21 mouse cellular contexts compared by ENCODE assay signal in genomic region chr17:72914082-72914481, GRCm38 (mm10). TPM values are rescaled to one million over a fixed set of nuclear protein-coding genes. Genes with fewer than 3 reads are reported as not detected.
DNase-seq lines count a peak whose midpoint lies in the region; TF ChIP-seq lines count a peak whose summit lies in the region.
"Had no signal": no experiment of that assay in that cellular context is flagged by ENCODE, and none has a peak within 500 bp of the region (broad histone marks: within the 10 kb centered on the region; RNA-seq: fewer than 3 reads in every experiment).

No protein-coding gene starts in this region.

- no peak for TF ChIP-seq POLR2A in myocyte (IDR thresholded peaks at IDR 0.05; ENCODE audit: insufficient read length, low read depth)

- H3K27ac ChIP-seq in heart, embryonic 10.5 days, result peak overlapping the region; percentile 53; the same call in 1 of the 2 replicates
- H3K27ac ChIP-seq: embryonic facial prominence, embryonic 15.5 days; forebrain, embryonic 10.5 days; forebrain, embryonic 15.5 days; hindbrain, embryonic 13.5 days; hindbrain, postnatal 0 days had no signal

- no peak for DNase-seq in heart, embryonic 10.5 days (ENCODE audit: low spot score)
- DNase-seq in heart, adult 8-10 months (ENCODE audit: low spot score), result no peak
- peak; percentile 6 for DNase-seq in thymus, postnatal 4 days
- no peak for DNase-seq in thymus, postnatal 25 days
- DNase-seq in right cerebral cortex, postnatal 36 days (ENCODE audit: low spot score in 2 of 2), result no peak
- DNase-seq: adrenal gland, adult 2 months; adrenal gland, postnatal 36 days; cerebellum, adult 2 months; cerebellum, postnatal 14 days; embryo, embryonic 11 days; gastrocnemius, postnatal 14 days; kidney, adult 11 months had no signal

- no peak overlapping the region for H3K4me2 ChIP-seq in myocyte (ENCODE audit: low read depth)
- H3K4me2 ChIP-seq: embryonic facial prominence, embryonic 15.5 days; forebrain, embryonic 15.5 days; heart, embryonic 12.5 days; hindbrain, embryonic 13.5 days had no signal

- H3K79me2 ChIP-seq in myocyte (ENCODE audit: control insufficient read depth, insufficient read depth), result peaks cover 6% of the 10 kb centered on the region

- H3K27me3 ChIP-seq in heart, embryonic 10.5 days (ENCODE audit: insufficient read depth, poor library complexity, severe bottlenecking), result no peaks in the 10 kb centered on the region
- H3K27me3 ChIP-seq in myocyte (ENCODE audit: control insufficient read depth, insufficient read depth, insufficient read length), result no peaks in the 10 kb centered on the region
- H3K27me3 ChIP-seq: embryonic facial prominence, embryonic 15.5 days; forebrain, embryonic 15.5 days; heart, embryonic 12.5 days; Patski had no signal

- 67% methylated on average over 2 of the region's 2 CpGs for WGBS in heart, embryonic 10.5 days

- H3K9me3 ChIP-seq in heart, embryonic 10.5 days, result no peaks in the 10 kb centered on the region
- H3K9me3 ChIP-seq: embryonic facial prominence, embryonic 15.5 days; forebrain, embryonic 10.5 days; forebrain, embryonic 15.5 days; heart, embryonic 12.5 days; hindbrain, embryonic 13.5 days had no signal

- no peak overlapping the region for H3ac ChIP-seq in myocyte (ENCODE audit: control insufficient read depth, insufficient read length)

- H3K4me1 ChIP-seq in heart, embryonic 10.5 days, result peaks cover 44% of the 10 kb centered on the region

- no peaks in the 10 kb centered on the region for H3K36me3 ChIP-seq in heart, embryonic 10.5 days
- H3K36me3 ChIP-seq in myocyte (ENCODE audit: control insufficient read depth, insufficient read depth), result no peaks in the 10 kb centered on the region
- H3K36me3 ChIP-seq: embryonic facial prominence, embryonic 15.5 days; forebrain, embryonic 10.5 days; forebrain, embryonic 15.5 days; heart, embryonic 12.5 days; hindbrain, embryonic 13.5 days had no signal

- H3K4me3 ChIP-seq in heart, embryonic 10.5 days, result no peak overlapping the region
- H3K4me3 ChIP-seq in myocyte, result no peak overlapping the region
- H3K4me3 ChIP-seq: embryonic facial prominence, embryonic 15.5 days; erythroblast, embryonic 14.5 days; forebrain, embryonic 10.5 days; forebrain, embryonic 15.5 days; heart, embryonic 12.5 days; hindbrain, embryonic 13.5 days had no signal

TF ChIP-seq in myocyte, 11 proteins besides CTCF, POLR2A, EP300 and RAD21:
- TF ChIP-seq SRF (IDR thresholded peaks at IDR 0.05; ENCODE audit: control insufficient read depth, insufficient read length, low read depth) (no peak), MYOD1 (IDR thresholded peaks at IDR 0.05; ENCODE audit: control insufficient read depth in 1 of 3, insufficient read length in 2 of 3, low read depth in 2 of 3) (peak; percentile 11 to 43 (median 38))

RNA-seq across cellular contexts. Expression of gene Lbh, which starts 4.0 kb away (rescaled TPM):
- 10.8 and 15.4 TPM in 2 replicates for polyA plus RNA-seq in heart, embryonic 10.5 days (2016; fragmentation: Nextera tagmentation; extraction: Ambion mirVana)
- 100 to 1,000 TPM; 352 to 622 (median 508) TPM for total RNA-seq in heart, adult 8-10 months (2022)
- polyA plus RNA-seq in myocyte (2012; fragmentation: generic; extraction: Trizol), result 29.8 TPM
